Mouse (Mus musculus) megakaryocyte, embryonic 14.5 days (primary cell): Measurements from ENCODE around the gene Vgll4.

Source experiments
- FLI1 ChIP-seq: IDR thresholded peaks from 2 replicates; pipeline ENCODE4 v1.6.1; 2012; ENCODE audit warnings: low read length, inconsistent platforms, mixed read lengths
- GATA1 ChIP-seq: IDR thresholded peaks from 3 replicates; pipeline ENCODE4 v1.6.1; 2012; ENCODE audit warnings: mixed read lengths, low read length, inconsistent platforms, borderline replicate concordance

DNA sequence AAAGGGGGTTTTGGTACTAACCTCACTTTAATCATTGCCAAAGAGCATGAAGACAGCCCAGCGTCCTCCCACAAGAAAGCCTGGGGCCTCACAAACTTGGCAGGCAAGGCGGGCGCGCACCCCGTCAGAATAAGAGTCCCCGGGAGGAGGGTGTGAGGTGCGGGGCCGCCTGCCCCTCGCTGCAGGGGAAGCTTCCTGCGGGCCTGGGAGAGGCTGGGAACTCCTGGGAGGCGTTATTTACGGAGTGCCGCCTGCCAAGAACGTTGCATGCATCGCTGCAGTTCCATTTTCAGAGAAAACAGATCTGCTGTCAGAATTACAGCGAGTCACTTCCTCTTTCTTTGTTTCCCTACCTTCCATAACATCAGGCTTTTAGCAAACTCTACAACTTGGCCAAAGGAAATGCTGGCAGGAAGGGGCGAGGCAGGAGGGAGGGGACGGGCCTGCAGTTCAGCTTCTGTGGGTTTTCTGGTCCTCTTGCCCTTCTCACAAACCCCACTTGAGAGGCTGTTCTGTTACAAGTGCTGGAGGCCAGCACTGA, 94.7 kb downstream of the Vgll4 start:
- TF ChIP-seq FLI1: peak; percentile 54; the same call in 1 of the 2 replicates
- no peak for TF ChIP-seq GATA1
